Mouse (Mus musculus) monocyte, adult 5-6 weeks (primary cell): Measurements from ENCODE around the gene Lypd5. TPM values are rescaled to one million over a fixed set of nuclear protein-coding genes. Genes with fewer than 3 reads are reported as not detected.

ENCODE experiments used
- ATAC-seq: fragments of 153-309, 156-312 bp; replicated peaks from 2 replicates; pipeline ENCODE4 v1.8.0; 2017; ENCODE audit warnings: mild to moderate bottlenecking; ENCODE audit not compliant: low TSS enrichment, insufficient number of reproducible peaks, severe bottlenecking, poor library complexity, low FRiP score
- total RNA-seq: library from RNA; stranded (forward); fragments of 200-1000, 200-491, 200-594 nt; gene quantifications from 3 replicates; pipeline ENCODE4 v1.2.3, GENCODE M21; 2017

The Lypd5 gene
- total RNA-seq, 1 experiment from 2014 or later: not detected

- ATAC-seq: no peak
Measured at GRCm38 (mm10) chr7:24377091-24377865, 28.3 kb downstream of the Lypd5 start.

- ATAC-seq: no peak
Measured at GRCm38 (mm10) chr7:24378049-24378701, 29.2 kb downstream of the Lypd5 start.

- ATAC-seq: no peak; the same call in 1 of the 2 replicates
Measured at GRCm38 (mm10) chr7:24379934-24380333, 30.9 kb downstream of the Lypd5 start.

GRCm38 (mm10) chr7:24380370-24380769, 31.4 kb downstream of the Lypd5 start:
- no peak for ATAC-seq

- no peak for ATAC-seq
Measured at GRCm38 (mm10) chr7:24382730-24383372, 33.9 kb downstream of the Lypd5 start.

GRCm38 (mm10) chr7:24384070-24384469, 35.1 kb downstream of the Lypd5 start:
- no peak for ATAC-seq

GRCm38 (mm10) chr7:24384827-24385226, 35.8 kb downstream of the Lypd5 start:
- ATAC-seq: peak; percentile 47

GRCm38 (mm10) chr7:24387059-24387556, 38.1 kb downstream of the Lypd5 start:
- peak; percentile 44; the same call in 1 of the 2 replicates for ATAC-seq

GRCm38 (mm10) chr7:24389516-24390187, 40.7 kb downstream of the Lypd5 start:
- ATAC-seq: no peak

- no peak for ATAC-seq
Measured at GRCm38 (mm10) chr7:24390512-24390911, 41.5 kb downstream of the Lypd5 start.

- no peak for ATAC-seq
Measured at GRCm38 (mm10) chr7:24391077-24391476, 42.1 kb downstream of the Lypd5 start.

GRCm38 (mm10) chr7:24391687-24392086, 42.7 kb downstream of the Lypd5 start:
- no peak for ATAC-seq

GRCm38 (mm10) chr7:24394054-24394453, 45.1 kb downstream of the Lypd5 start:
- ATAC-seq: no peak

GRCm38 (mm10) chr7:24394475-24395161, 45.6 kb downstream of the Lypd5 start:
- ATAC-seq: no peak

GRCm38 (mm10) chr7:24396832-24397231, 47.8 kb downstream of the Lypd5 start:
- ATAC-seq: no peak

- ATAC-seq: no peak
Measured at GRCm38 (mm10) chr7:24398364-24398913, 49.4 kb downstream of the Lypd5 start.

GRCm38 (mm10) chr7:24399256-24400081, 50.5 kb downstream of the Lypd5 start, which contains the start of gene Smg9:
Gene Smg9, plus strand, starts transcription at chr7:24399619.
- peak; percentile 76 for ATAC-seq
